Mouse (Mus musculus): ENCODE results near the gene Imp3. TPM values are rescaled to one million over a fixed set of nuclear protein-coding genes. Genes with fewer than 3 reads are reported as not detected.
A peak's percentile ranks its signal among the peaks of the same experiment; 100 is the strongest.
"Not testable (repeated sequence)": the region's sequence is repeated elsewhere in the genome, so short reads cannot be mapped to it uniquely, and the experiment has no call there.

Gene Imp3
- polyA plus RNA-seq, 3 experiments from 2014 or later: 46.7 to 50.9 (median 48.0) TPM

- no peak for ATAC-seq
Observed at GRCm38 (mm10) chr9:56923841-56924650, 13.2 kb upstream of the Imp3 start.

DNA sequence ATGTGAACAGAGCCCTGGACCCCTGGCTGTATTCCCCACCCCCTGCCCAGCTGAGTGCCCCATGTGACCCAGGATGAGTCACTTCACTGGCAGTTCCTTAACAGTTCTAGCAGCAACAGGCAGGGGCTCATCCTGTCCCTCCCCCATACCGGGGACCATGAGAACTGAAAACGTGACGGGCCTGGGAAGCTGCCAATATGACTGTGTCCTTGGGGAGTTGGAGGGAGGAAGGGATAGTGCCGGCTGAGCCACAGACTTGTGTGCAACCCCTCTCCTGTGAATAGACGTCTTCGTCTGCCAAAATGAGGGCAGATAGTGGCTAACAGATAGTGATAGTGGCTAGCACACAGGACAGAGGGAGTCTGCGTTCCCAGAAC lies 12.6 kb upstream of the Imp3 start:
- ATAC-seq: no peak

DNA sequence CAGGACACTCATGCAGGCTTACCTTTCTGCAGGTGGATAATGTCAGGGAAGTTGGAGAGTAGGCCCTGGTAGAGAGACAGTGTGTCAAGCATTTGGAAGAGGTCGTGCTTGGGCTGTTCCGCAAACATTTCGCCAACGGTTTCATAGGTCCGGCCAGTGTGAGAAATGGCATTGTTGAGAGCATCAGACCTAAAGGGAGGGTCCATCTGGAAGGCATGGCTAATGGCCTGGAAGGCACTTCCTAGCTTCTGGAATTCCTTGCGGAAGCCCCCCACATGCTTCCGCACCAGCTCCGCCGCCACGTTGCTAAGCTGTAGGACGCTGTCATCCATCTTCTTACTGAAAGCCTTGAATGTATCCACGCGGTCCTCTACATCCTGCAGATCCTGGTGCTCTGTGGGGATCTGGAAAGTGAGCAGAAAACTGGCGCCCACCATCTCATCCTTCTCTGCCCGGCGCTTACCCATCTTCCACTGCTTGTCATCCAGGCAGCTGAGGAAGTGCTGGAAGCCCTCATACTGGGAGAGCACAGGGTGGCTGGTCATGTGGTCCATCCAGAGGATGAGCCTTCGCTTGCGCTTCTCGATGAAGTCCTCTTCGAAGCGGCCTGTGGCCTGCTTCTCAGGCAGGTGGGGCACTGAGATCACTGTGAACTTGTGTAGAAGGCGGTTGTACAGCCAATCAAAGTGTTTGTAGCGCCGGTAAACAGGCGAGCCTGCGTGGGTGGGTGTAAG lies 11.8 kb upstream of the Imp3 start:
- ATAC-seq: no peak

DNA sequence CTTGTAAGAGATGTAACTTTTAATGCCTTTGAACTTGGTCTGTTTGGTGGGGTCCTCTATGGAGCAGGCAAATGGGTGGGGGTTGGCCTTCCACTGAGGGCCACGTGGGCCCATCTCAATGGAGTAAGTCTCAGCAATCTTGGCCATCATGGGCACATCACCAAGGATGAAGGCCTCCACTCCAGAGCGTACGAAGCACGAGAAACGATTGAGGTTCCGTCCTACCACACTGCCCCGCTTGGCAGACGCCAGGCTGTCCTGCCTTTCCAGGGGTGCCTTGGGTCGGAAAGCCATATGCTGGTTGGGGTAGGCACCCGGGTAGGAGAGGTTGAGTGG lies 11.3 kb upstream of the Imp3 start:
- no peak for ATAC-seq

DNA sequence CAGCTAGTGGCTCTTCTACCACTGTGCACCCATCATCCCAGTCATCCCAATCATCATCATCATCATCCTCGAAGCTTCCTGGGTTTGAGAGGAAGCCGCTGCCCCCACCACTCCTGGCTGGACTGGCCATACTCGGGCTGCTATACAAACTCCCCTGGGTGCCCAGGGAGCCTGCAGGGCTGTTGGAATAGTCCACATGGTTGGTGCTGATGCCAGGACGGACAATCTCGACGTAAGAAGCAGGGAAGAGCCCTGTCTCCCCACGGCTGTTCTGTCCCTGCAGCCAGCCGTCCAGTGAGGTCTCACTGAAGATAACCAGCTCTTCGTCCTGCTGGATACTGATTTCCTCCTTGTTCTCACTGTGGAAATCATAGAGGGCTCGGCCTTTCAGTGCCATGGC lies 10.9 kb upstream of the Imp3 start:
- ATAC-seq: no peak

DNA sequence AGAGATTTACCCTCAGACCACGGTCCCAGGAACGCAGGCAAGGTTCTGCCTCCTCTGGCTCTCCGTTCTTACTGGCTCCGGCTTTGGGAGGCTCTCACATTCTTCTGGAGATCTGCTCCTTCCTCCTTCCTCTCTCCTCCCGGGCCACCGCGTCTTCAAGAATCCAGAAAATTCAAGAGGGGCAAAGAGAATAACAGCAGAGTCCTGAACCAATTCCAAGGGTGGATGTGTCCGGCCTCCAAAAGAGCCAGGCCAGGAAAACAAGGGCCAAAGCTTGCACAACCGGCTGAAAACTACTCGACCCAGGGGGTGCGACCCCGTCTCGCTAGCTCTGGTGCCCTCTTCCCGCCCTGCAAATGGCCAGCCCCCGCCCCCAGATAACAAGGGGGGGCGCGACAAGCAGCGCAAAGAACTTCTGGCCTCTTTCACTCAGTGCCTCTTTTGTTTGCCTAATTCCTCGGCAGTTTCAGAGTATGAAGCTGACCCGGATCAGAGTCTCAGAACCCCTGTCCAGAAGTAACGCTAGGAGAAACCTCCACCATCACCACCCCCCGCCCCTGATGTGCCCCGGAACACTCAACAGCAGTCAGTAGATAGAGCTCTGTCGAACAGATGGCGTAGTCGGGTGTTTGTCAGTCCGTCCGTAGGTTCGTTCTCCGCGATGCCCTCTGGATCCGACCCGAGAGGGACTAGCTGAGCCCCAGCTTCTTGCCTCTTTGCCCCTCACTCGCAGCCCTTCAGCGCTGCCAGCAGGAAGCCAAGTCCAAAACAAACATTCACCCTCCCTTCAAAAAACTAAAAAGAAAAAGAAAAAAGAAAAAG lies 9.9 kb upstream of the Imp3 start:
- peak; percentile 27 for ATAC-seq

DNA sequence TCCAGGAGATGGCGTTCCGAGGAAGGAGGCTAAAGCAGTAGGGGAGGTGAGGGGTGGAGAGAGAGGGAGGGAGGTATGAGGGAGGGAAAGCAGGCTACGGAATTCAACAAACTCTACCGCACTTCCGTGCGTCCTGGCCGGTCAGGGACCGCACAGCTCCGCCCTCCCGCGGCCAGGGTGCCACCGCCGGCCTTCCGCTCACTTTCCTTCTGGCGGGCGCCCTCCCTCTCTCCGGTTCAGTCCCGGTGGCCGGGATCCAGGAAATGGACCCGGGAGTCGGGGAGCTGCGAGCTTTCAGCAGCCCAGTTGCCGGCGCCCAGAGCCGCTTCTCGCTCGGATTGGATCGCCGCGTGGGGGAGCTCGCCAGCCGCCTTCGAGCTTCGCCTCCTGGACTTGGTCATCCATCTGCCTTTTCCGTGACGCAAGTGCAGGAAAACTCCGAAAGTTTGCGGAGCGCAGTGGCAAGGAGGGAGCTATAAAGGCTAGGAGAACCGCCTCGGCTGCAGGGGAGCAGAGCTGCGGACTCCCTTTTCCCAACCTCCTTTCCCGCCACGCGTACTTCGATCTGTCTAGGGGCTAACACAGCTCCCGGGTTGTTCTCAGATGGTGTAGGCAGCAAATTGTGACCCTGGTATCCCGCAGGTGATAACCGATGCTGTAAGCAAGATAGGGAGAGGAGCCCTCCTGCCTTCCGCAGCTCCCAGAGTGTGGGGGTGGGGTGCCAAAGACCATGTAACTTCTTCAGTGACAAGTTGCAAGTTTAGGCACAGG lies 9.0 kb upstream of the Imp3 start, which contains the start of gene Snx33:
Snx33 (minus strand) TSS at position 331 of the 771 bp plus-strand sequence.
- peak; percentile 72 for ATAC-seq

- no peak for ATAC-seq
Observed at GRCm38 (mm10) chr9:56929496-56929895, 7.8 kb upstream of the Imp3 start.

DNA sequence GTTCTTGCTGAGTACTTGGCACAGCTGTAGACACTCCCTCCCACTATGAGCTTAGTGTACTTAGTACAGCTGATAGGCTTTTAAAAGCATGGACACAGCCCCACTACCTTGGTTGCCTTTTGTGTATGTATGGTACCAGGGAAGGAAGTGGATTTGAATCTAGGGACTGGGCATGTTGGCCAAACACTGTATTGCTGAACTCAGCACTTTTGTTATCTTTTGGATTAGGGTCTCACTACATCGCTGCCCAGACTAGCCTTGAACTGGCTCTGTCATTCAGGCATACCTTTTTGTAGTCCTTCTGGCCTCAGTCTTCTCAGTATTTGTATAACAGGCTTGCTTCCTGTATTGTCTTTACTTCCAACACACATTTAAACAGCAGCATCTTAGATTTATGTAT lies 6.7 kb upstream of the Imp3 start:
- ATAC-seq: no peak

DNA sequence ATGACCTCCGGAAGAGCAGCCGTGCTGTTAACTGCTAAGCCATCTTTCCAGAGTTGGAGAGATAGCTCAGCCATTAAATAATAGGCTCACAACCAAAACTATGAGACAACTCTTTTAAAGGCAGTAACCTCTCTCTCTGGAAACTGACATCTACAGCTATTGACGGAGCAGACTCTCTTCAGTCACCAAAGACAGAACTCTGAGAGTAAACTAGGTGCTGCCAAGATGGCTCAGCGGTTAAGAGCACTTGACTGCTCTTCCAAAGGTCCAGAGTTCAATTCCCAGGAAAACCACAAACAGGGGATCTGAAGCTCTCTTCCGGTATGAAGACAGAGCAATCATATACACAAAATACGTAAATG lies 433 bp upstream of the Imp3 start:
- ATAC-seq: no peak

- ATAC-seq: no peak
Observed at GRCm38 (mm10) chr9:56938374-56938773, 1.1 kb downstream of the Imp3 start.

DNA sequence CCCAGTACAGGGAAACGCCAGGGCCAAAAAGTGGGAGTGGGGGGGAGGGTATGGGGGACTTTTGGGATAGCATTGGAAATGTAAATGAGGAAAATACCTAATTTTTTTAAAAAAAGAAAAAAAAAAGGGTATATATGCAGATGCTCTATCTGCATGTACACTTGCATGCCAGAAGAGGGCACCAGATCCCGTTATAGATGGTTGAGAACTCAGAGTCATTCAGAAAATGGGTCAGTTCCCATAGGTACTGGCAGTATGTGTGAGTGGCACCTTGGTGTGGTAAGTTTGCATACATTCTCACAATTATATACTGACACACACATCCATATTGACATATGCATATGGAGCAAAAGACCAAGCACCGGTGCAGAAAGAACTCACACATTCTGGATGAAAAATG lies 10.2 kb downstream of the Imp3 start:
- ATAC-seq: not testable (repeated sequence)

GRCm38 (mm10) chr9:56948699-56949098 lies 11.4 kb downstream of the Imp3 start:
- ATAC-seq: not testable (repeated sequence)

GRCm38 (mm10) chr9:56949767-56950166 lies 12.5 kb downstream of the Imp3 start:
- no peak for ATAC-seq

- ATAC-seq: peak; percentile 100
Observed at GRCm38 (mm10) chr9:56950414-56951400, 13.4 kb downstream of the Imp3 start, which contains the start of gene Snupn. Gene Snupn (plus strand): TSS chr9:56950878.

DNA sequence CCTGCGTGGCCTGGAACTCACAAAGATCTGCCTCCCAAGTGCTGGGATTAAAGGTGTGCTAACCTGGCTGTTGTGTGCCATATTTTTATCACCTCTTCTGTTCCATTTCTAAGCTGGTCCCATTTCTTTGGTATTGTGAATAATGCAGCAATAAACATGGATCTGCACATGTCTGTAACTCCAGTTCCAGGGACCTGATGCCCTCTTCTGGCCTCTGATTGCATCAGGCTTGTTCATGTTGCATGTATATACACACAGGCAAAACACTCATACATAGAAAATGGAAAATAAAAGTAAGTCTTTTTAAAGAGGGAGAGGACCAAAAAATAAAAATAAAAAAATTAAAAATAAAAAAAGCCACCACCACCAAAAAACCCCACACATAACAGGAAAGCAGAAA lies 16.3 kb downstream of the Imp3 start:
- no peak for ATAC-seq

DNA sequence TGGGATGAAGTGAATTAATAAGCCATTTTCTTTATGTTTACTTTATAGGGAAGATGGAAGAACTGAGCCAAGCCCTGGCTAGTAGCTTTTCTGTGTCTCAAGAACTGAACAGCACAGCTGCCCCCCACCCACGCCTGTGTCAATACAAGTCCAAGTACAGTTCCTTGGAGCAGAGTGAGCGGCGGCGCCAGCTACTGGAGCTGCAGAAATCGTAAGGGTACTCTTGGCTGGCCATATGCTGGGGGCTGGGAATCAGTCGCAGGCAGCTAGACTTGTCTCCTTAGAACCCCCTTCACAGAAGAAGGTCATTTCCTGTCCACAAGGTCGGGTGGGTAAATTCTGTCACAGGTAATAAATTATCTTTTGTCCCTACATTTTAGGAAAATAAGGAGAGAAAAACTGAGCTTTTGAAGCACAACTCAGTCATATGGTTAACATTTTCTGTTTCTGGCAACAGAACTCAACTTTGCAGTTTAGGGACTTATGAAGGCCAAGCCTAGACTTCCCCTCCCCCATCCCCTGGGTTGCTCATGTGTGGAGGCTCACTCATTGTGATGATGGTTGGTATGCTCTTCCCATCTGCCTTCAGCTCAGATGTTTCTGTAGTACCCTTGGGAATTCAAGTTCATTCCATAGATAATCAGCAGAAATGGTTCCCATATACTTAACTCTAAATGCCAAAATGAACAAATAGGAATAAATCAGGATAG lies 19.8 kb downstream of the Imp3 start:
- no peak for ATAC-seq

DNA sequence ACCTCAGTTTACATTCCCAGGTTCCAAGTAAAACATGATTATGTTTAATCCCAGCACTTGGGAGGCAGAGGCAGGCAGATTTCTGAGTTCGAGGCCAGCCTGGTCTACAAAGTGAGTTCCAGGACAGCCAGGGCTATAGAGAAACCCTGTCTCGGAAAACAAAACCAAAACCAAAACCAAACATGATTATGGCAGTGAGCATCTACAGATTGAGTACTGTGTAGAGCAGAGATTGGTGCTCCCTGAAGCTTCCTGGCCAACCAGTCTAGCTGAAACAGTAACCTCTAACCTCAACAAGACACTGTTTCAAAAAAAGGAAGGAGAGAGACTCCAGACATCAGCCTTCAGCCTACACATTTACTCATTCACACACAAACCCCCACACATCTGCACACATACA lies 21.4 kb downstream of the Imp3 start:
- ATAC-seq: peak; percentile 58

DNA sequence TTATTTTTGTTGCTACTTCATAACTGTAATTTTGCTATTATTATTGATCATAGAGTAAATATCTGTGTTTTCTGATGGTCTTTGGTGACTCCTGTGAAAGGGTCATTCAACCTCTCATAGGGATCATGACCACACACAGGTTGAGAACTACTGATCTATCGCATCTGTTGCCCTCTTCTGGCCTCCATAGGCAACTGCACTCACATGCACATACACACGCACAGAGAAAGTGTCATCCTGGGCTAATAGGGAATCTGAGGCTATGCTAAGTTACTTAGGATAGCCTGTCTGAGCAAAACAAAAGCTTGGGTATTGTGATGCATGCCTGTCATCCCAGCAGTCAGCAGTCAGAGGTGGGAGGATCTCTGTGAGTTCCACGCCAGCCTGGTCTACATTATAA lies 24.3 kb downstream of the Imp3 start:
- ATAC-seq: no peak

GRCm38 (mm10) chr9:56970158-56970557 lies 32.9 kb downstream of the Imp3 start:
- no peak for ATAC-seq

Data from inflammation-experienced regulatory T-cells, adult 6 months (primary cell).